Mouse (Mus musculus): Measurements from ENCODE around the gene Slc25a23. TPM values are rescaled to one million over a fixed set of nuclear protein-coding genes. Genes with fewer than 3 reads are reported as not detected.
A peak's percentile ranks its signal among the peaks of the same experiment; 100 is the strongest.

The Slc25a23 gene
- polyA plus RNA-seq, 1 experiment from 2014 or later, result 42.8 TPM

- H3K27ac ChIP-seq (ENCODE audit: low read length), result peak within 1 kb of the TSS; percentile 78
- WGBS, result 0% methylated on average over 38 of the region's 38 CpGs
- peak within 1 kb of the TSS; percentile 67 for H3K4me3 ChIP-seq (ENCODE audit: low read depth, low read length)
- H3K36me3 ChIP-seq (ENCODE audit: control insufficient read depth, insufficient read depth, low read length), result peaks cover 21% of the 10 kb centered on the region
- H3K4me2 ChIP-seq (ENCODE audit: low read length), result peak within 1 kb of the TSS; percentile 78
- H3K9ac ChIP-seq (ENCODE audit: low read depth, low read length), result peak within 1 kb of the TSS; percentile 66
- H3K9me3 ChIP-seq (replicated peaks; ENCODE audit: control insufficient read depth, low read length, poor library complexity, severe bottlenecking), result no peaks in the 10 kb centered on the region
- H3K4me1 ChIP-seq (ENCODE audit: control insufficient read depth, insufficient read depth, low read length), result peaks cover 7% of the 10 kb centered on the region
- peak; percentile 97 for ATAC-seq
- no peaks in the 10 kb centered on the region for H3K27me3 ChIP-seq (ENCODE audit: control insufficient read depth, insufficient read depth, low read depth, low read length)
Measured at GRCm38 (mm10) chr17:56997029-56997667, 62.5 kb downstream of the Slc25a23 start, which contains the start of gene Alkbh7. Gene Alkbh7 (plus strand): TSS chr17:56997339.

- Histone ChIP-seq H3K4me1 (ENCODE audit: control insufficient read depth, insufficient read depth, low read length) (peaks cover 7% of the 10 kb centered on the region), H3K27ac (ENCODE audit: low read length) (0 out of 2 replicates have a peak overlapping the region, but pooled peaks have one; percentile 78), H3K4me3 (ENCODE audit: low read depth, low read length) (peak overlapping the region; percentile 67; the same call in 1 of the 2 replicates), H3K27me3 (ENCODE audit: control insufficient read depth, insufficient read depth, low read depth, low read length) (no peaks in the 10 kb centered on the region), H3K9ac (ENCODE audit: low read depth, low read length) (no peak overlapping the region), H3K9me3 (replicated peaks; ENCODE audit: control insufficient read depth, low read length, poor library complexity, severe bottlenecking) (no peaks in the 10 kb centered on the region), H3K36me3 (ENCODE audit: control insufficient read depth, insufficient read depth, low read length) (peaks cover 21% of the 10 kb centered on the region), H3K4me2 (ENCODE audit: low read length) (peak overlapping the region; percentile 78; the same call in 1 of the 2 replicates)
- peak; percentile 0; the same call in 1 of the 2 replicates for ATAC-seq
- 82% methylated on average over 2 of the region's 2 CpGs for WGBS
Measured at GRCm38 (mm10) chr17:56996506-56996905, 63.2 kb downstream of the Slc25a23 start.

GRCm38 (mm10) chr17:56995046-56995445, 64.6 kb downstream of the Slc25a23 start:
- no peak overlapping the region for H3K4me3 ChIP-seq (ENCODE audit: low read depth, low read length)
- H3K4me1 ChIP-seq (ENCODE audit: control insufficient read depth, insufficient read depth, low read length), result peaks cover 13% of the 10 kb centered on the region
- ATAC-seq, result no peak
- no peak overlapping the region for H3K4me2 ChIP-seq (ENCODE audit: low read length)
- no peak overlapping the region for H3K9ac ChIP-seq (ENCODE audit: low read depth, low read length)
- WGBS, result 89% methylated on average over 8 of the region's 8 CpGs
- H3K9me3 ChIP-seq (replicated peaks; ENCODE audit: control insufficient read depth, low read length, poor library complexity, severe bottlenecking), result no peaks in the 10 kb centered on the region
- H3K27ac ChIP-seq (ENCODE audit: low read length), result no peak overlapping the region
- H3K27me3 ChIP-seq (ENCODE audit: control insufficient read depth, insufficient read depth, low read depth, low read length), result no peaks in the 10 kb centered on the region
- H3K36me3 ChIP-seq (ENCODE audit: control insufficient read depth, insufficient read depth, low read length), result peaks cover 21% of the 10 kb centered on the region

Other genes with a start within 250 kb of the Slc25a23 start
- 3.9 and 4.8 TPM in 2 replicates for gene Rfx2, start 228.8 kb downstream of the Slc25a23 start, polyA plus RNA-seq (2015; fragmentation: Nextera tagmentation; extraction: Ambion mirVana)
- gene Acsbg2, start 185.4 kb downstream of the Slc25a23 start, polyA plus RNA-seq (2015; fragmentation: Nextera tagmentation; extraction: Ambion mirVana), result not detected in 2 replicates
- 0.57 and 0.63 TPM in 2 replicates for gene 1700061G19Rik, start 184.4 kb downstream of the Slc25a23 start, polyA plus RNA-seq (2015; fragmentation: Nextera tagmentation; extraction: Ambion mirVana)
- 91.4 and 95.3 TPM in 2 replicates for gene Mllt1, start 124.4 kb downstream of the Slc25a23 start, polyA plus RNA-seq (2015; fragmentation: Nextera tagmentation; extraction: Ambion mirVana)
- not detected in 2 replicates for gene Acer1, start 77.7 kb downstream of the Slc25a23 start, polyA plus RNA-seq (2015; fragmentation: Nextera tagmentation; extraction: Ambion mirVana)
- gene Clpp, start 69.6 kb downstream of the Slc25a23 start, polyA plus RNA-seq (2015; fragmentation: Nextera tagmentation; extraction: Ambion mirVana), result 164 and 171 TPM in 2 replicates
- 54.3 and 60.7 TPM in 2 replicates for gene Alkbh7, start 62.5 kb downstream of the Slc25a23 start, polyA plus RNA-seq (2015; fragmentation: Nextera tagmentation; extraction: Ambion mirVana)
- gene Pspn, start 59.8 kb downstream of the Slc25a23 start, polyA plus RNA-seq (2015; fragmentation: Nextera tagmentation; extraction: Ambion mirVana), result 0.74 and 1.0 TPM in 2 replicates
- gene Gtf2f1, start 48.6 kb downstream of the Slc25a23 start, polyA plus RNA-seq (2015; fragmentation: Nextera tagmentation; extraction: Ambion mirVana), result 71.7 and 74.6 TPM in 2 replicates
- 0.41 and 0.88 TPM in 2 replicates for gene Gm17949, start 48.4 kb downstream of the Slc25a23 start, polyA plus RNA-seq (2015; fragmentation: Nextera tagmentation; extraction: Ambion mirVana)
- 23.9 and 25.4 TPM in 2 replicates for gene Khsrp, start 28.3 kb downstream of the Slc25a23 start, polyA plus RNA-seq (2015; fragmentation: Nextera tagmentation; extraction: Ambion mirVana)
- not detected in 2 replicates for gene Slc25a41, start 18.2 kb downstream of the Slc25a23 start, polyA plus RNA-seq (2015; fragmentation: Nextera tagmentation; extraction: Ambion mirVana)
- 2.1 and 3.3 TPM in 2 replicates for gene Crb3, start 758 bp downstream of the Slc25a23 start, polyA plus RNA-seq (2015; fragmentation: Nextera tagmentation; extraction: Ambion mirVana)
- gene Dennd1c, start 18.7 kb upstream of the Slc25a23 start, polyA plus RNA-seq (2015; fragmentation: Nextera tagmentation; extraction: Ambion mirVana), result 4.2 and 5.0 TPM in 2 replicates
- gene Tubb4a, start 27.9 kb upstream of the Slc25a23 start, polyA plus RNA-seq (2015; fragmentation: Nextera tagmentation; extraction: Ambion mirVana), result 383 and 394 TPM in 2 replicates
- gene Tnfsf9, start 45.5 kb upstream of the Slc25a23 start, polyA plus RNA-seq (2015; fragmentation: Nextera tagmentation; extraction: Ambion mirVana), result 8.8 and 9.7 TPM in 2 replicates
- 1.5 and 2.2 TPM in 2 replicates for gene Cd70, start 89.9 kb upstream of the Slc25a23 start, polyA plus RNA-seq (2015; fragmentation: Nextera tagmentation; extraction: Ambion mirVana)
- gene Tnfsf14, start 134.3 kb upstream of the Slc25a23 start, polyA plus RNA-seq (2015; fragmentation: Nextera tagmentation; extraction: Ambion mirVana), result not detected in 2 replicates
- 1.6 and 2.8 TPM in 2 replicates for gene C3, start 168.3 kb upstream of the Slc25a23 start, polyA plus RNA-seq (2015; fragmentation: Nextera tagmentation; extraction: Ambion mirVana)
- gene Gpr108, start 188.6 kb upstream of the Slc25a23 start, polyA plus RNA-seq (2015; fragmentation: Nextera tagmentation; extraction: Ambion mirVana), result 18.7 and 21.1 TPM in 2 replicates
- gene Trip10, start 189.6 kb upstream of the Slc25a23 start, polyA plus RNA-seq (2015; fragmentation: Nextera tagmentation; extraction: Ambion mirVana), result 9.2 and 9.4 TPM in 2 replicates
- gene Vav1, start 219.2 kb upstream of the Slc25a23 start, polyA plus RNA-seq (2015; fragmentation: Nextera tagmentation; extraction: Ambion mirVana), result 1.2 and 1.3 TPM in 2 replicates

Data from midbrain, embryonic 16.5 days (tissue).